Mouse (Mus musculus) cortical plate, adult 2 months (tissue): Measurements from ENCODE around the gene Farp1.

Source experiments
- CTCF ChIP-seq: fragments of 200-500 bp; IDR thresholded peaks from 2 replicates; pipeline ENCODE4 v1.5.1; 2011; ENCODE audit warnings: mild to moderate bottlenecking, control low read depth, low read length; ENCODE audit not compliant: insufficient read depth; ENCODE audit errors: extremely low read depth
- POLR2A ChIP-seq: fragments of 200-500 bp; IDR thresholded peaks from 2 replicates; pipeline ENCODE4 v1.6.1; 2011; ENCODE audit warnings: mild to moderate bottlenecking, low read length, control low read depth; ENCODE audit not compliant: insufficient read depth; ENCODE audit errors: extremely low read depth

DNA sequence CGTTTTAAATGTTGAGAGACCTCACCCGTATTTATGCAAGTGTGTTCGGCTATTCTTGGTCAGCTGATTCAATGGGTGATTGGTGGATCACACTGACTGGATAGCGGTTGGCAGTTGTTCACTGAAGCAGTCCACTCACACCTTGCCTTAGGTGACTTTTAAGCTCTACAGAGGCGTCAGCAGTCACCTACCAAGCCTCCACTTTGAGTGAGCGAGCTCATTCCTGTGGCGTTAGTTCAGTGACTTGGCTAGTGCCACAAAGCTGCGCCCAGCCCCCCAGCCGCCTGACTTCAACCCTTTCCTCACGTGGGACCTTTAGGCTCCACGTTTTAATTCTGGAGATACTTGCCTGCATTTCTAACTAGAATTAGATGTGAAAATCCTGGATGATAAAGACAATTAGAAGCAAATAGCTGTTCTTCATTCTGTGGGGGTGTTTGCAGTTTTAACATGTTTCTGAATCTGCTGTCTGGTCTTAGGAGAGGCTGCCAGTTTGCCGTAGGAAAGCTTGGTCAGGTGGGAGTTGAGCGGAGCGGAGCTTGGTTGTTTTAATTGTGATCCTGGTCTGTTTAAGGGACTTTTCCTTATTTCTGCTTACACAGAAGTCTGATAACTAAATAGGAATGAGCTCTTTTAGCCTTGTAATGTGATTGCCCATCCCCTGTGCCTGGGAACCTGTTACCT is 211.2 kb downstream of the Farp1 start:
- TF ChIP-seq CTCF (no peak), POLR2A (no peak)
